Mouse (Mus musculus) gastrocnemius, adult 2 months (tissue): ENCODE measurements around the gene Kif16b. TPM values are rescaled to one million over a fixed set of nuclear protein-coding genes. Genes with fewer than 3 reads are reported as not detected.
A peak's percentile ranks its signal among the peaks of the same experiment; 100 is the strongest.

Source experiments
- DNase-seq: peaks from one replicate; pipeline ENCODE4 v3.0.0; 2022
- H3K27ac ChIP-seq: fragments of 200-600 bp; 2 replicates; pipeline ENCODE4 v1.8.1; 2022; ENCODE audit warnings: mild to moderate bottlenecking
- H3K4me3 ChIP-seq: fragments of 200-600 bp; 2 replicates; pipeline ENCODE4 v1.8.1; 2022; ENCODE audit warnings: mild to moderate bottlenecking, moderate library complexity
- CTCF ChIP-seq: fragments of 200-600 bp; IDR thresholded peaks from 2 replicates; pipeline ENCODE4 v1.8.1; 2022; ENCODE audit warnings: antibody characterized with exemption, mild to moderate bottlenecking, moderate library complexity
- intact Hi-C: fragments of 180-260 bp; cut with DNase I; formaldehyde crosslinking; loops from one replicate; pipeline ENCODE4 v1.15.1; 2025
- total RNA-seq, 2 experiments: library from RNA; stranded (reverse); gene quantifications; 2 replicates each; pipeline ENCODE4 v1.2.3; 2021

The Kif16b gene
- total RNA-seq, 2 experiments from 2014 or later: 35.4 to 39.1 TPM

DNA sequence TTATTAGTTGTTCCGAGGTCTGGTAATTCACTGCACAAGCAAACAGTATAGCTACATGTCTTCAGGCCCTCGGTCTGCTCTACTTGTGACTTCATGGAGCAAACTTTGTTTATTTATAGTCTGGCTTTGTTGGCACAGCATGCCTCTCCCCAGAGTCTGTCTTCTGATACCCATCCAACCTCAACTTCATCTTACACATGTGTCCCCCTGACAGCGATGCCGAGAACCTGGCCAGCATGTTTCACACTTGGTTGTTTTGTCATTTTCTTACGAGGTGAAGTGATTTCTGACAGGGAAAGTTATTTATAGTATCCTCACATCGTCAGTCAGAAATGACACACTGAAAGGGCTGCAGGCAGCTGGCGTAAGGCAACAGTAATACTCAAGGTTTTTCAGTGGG lies 249.7 kb downstream of the Kif16b start:
- no peak overlapping the region for H3K4me3 ChIP-seq
- intact Hi-C loops: no loop called here
- peak overlapping the region; percentile 71 for H3K27ac ChIP-seq
- no peak for TF ChIP-seq CTCF
- no peak for DNase-seq

DNA sequence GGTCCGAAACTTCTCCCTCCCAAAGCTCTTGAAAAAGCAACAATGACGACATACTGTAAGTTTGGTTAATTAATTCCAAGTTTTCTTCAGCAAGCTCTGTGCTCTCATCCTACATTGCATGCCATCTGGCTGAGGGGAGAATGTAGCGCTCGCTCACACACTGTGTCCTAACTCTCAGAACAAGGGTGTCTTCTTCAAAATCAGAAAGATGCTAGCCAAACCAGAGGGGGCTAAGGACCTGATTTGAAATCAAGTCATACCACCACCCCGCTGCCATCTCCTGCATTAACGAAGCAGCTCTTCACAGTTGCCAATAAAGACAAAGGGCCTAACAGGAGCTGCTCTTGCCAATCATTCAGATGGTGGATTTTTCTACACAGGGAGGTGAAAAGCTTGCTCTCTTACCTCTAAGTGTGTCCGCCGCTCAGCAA lies 253.3 kb downstream of the Kif16b start:
- intact Hi-C loops: no loop called here

DNA sequence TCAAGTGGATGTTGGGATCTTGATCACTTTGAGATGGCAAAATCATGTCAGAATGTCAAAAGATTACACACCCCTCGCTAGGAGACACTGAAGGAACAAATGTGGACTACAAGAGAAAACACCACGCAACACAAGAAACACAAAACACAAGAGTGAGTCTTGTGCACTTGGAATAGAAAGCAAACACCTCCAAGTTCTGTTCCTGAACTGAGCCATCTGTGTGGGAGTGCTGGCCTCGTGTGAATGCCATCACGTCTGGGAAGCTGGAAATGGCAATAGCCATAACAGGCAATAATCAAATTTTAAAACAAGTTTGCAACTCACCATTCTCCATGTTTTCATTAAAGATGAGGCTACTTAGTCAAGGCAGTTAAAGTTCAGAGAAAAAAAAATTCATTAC lies 254.5 kb downstream of the Kif16b start:
- no peak for DNase-seq
- TF ChIP-seq CTCF: no peak
- intact Hi-C loops: no loop called here
- Histone ChIP-seq H3K27ac (no peak overlapping the region), H3K4me3 (no peak overlapping the region)

More for the DNA sequence above, 253.3 kb downstream of the Kif16b start:
- Histone ChIP-seq H3K4me3 (no peak overlapping the region), H3K27ac (no peak overlapping the region)
- TF ChIP-seq CTCF: no peak
- DNase-seq: no peak

DNA sequence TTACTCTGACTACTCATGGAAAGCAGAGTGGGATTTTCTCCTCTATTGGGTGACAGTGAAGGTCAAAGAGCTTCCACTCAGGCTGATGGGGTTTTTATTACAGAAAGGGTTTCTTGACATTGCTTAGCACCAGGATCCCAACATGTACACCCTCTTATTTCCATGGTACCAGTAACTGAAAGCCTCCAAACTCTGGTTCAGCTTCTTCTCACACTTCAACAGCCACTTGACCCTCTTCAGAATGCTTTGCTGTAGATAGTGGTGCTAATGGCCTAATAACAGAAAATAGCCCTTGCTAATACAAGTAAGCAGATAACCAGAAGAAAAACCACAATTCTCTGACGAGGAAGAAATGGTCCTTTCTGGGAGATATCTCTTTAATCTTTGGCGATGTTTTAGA lies 259.6 kb downstream of the Kif16b start:
- intact Hi-C loops: no loop called here
- Histone ChIP-seq H3K4me3 (no peak overlapping the region), H3K27ac (no peak overlapping the region)
- no peak for DNase-seq
- no peak for TF ChIP-seq CTCF

DNA sequence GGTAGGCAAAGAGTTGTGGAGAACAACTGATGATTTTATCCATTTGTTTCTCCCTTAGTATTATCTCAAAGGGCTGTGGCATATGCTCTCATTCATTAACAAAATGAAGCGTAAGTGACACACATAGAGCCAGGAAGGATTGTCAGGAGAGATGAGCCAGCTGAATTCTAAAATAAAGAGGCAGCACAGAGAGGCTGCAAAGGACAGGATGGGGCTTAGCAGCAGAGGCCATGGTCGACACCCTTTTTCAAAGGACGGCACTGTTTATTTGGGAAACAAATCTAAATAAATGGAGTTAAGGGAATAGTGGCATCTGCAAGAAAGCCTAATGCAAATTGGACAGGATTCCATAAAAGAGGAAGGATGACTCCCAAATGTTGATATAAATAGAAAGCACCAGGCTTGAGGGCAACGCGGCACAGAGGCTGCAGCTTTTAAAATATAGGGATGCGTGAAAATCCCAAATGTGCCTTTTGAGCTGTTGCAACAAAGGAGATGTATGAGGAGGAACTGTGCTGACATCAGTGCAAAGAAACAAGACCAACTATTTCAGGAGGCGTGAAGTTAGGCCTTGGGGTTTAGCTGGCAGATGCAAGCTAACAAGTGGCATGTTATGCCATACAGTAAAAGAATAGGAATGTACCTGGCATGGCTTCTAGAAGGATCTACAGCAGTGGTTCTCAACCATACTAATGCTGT lies 265.6 kb downstream of the Kif16b start:
- intact Hi-C loops: no loop called here
- H3K4me3 ChIP-seq: no peak overlapping the region
- no peak overlapping the region for H3K27ac ChIP-seq
- no peak for TF ChIP-seq CTCF
- no peak for DNase-seq

DNA sequence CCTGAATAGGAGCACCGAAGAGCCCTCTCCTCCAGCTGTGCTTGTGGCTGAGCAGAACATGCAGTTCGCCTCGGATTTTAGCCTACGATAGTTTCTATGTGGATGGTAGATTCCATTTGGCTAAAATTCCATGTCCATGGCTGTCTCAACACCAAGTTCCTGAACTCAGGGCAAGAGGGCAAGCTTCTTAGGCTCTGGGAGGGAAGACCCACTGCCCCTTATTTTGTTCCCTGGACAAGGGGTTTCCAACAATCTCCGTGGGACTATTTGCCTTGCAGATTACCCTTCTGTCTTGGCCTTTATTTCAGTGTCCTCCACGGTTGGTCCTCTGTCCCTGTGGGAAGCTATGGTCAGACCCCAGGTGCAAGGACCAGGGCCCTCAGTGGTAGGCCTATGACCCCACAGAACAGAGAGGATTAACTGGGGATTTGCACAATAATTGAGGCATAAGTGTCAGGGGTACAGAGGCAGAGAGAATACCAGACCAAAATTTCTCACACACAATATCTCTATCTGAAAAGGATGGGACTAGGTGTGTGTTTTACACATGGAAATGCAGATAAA lies 267.3 kb downstream of the Kif16b start:
- H3K27ac ChIP-seq: no peak overlapping the region
- no peak for TF ChIP-seq CTCF
- no peak for DNase-seq
- H3K4me3 ChIP-seq: no peak overlapping the region
- intact Hi-C loops: no loop called here

DNA sequence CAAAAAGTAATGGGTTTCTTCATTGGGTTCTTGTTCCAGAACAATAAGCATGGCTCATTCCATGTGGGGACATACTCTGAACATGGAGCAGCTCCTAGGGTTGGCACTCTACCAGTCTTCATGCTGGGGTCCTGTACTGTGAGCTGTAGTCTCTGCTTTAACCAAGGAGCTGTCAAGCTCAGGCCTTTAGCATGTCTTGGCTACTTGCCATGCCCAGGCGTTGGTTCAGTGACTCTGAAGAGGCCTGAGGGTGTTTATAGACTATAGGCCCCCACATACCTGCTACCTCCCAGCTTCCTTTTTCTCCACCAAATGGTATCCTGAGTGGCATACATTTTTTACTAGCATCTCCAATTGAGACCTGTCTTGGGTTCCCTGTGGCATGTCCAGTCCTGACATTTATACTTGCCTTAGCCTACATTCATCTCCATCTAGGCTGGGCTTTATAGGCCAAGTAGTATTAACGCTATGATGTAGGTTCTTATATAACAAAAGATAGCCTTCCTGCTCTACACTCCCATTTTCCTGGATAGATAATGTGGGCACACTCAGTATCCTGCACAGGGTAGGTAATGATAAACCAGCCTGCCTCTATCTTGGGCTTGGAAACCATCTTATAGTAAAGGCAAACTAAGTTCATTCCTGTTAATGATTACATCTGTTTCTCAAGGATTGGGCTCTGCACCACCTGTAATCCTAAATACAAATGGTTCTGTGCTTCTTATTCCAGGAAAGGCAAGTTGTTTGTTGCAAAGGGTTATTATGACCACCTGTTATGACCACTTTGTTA lies 271.6 kb downstream of the Kif16b start:
- no peak for TF ChIP-seq CTCF
- no peak overlapping the region for H3K4me3 ChIP-seq
- H3K27ac ChIP-seq: no peak overlapping the region
- no peak for DNase-seq
- intact Hi-C loops: no loop called here

DNA sequence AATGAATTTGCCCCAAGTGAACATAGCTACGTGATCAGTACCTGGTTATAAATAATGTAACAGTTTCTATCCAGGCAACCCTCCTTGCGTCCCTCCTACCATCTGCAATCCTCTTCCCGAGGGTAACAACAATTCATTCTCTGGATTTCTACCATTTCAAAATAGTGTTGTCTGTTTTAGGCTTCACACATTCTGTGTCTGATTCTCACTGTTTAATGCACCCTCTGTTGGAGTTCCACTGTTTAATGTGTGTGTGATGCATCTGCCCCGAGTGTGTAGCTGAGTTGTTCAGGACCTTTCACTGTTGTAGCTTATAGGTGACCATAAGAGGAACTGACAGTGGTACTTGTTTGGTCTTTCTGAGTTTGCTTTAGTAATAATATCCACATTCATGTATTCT lies 275.6 kb downstream of the Kif16b start:
- intact Hi-C loops: no loop called here
- Histone ChIP-seq H3K4me3 (no peak overlapping the region), H3K27ac (no peak overlapping the region)
- no peak for TF ChIP-seq CTCF
- no peak for DNase-seq

DNA sequence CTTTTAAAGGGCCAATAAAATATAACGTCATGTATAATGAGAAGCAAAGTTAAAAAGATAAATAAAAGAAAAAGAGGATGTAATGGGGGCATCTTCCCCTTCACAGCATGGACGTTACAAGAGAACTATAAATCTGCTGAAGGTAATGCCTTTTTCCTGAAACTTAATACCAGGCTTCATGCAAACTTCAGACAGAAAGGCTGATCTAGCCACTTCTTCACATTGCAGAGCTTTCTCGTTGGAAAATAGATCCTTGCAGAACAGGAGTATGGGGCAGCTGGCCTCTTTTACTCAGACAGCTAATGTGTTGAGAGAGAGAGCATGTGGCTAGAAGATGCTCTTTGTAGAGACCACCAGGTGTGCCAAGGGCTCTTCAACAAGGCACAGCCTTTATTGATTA lies 276.2 kb downstream of the Kif16b start:
- Histone ChIP-seq H3K27ac (no peak overlapping the region), H3K4me3 (no peak overlapping the region)
- no peak for TF ChIP-seq CTCF
- intact Hi-C loops: no loop called here
- no peak for DNase-seq

DNA sequence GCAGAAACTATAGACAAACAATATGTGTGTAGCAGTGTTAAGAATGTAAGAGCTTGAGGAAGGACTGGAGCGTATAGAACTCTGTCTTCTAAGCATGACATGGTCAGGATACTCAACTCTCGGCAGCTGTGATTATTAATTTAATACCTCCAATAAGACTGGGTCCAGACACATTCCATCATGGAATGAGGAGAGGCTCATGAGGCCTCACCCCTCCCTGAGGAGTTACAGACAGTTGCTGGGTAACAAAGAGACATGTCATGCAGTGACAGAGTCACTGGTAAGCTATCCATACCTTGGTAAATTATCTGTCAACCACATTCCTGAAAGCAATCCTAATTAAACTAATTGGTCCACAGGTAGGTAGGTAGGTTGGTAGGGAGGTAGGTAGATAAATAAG lies 277.1 kb downstream of the Kif16b start:
- H3K27ac ChIP-seq: no peak overlapping the region

DNA sequence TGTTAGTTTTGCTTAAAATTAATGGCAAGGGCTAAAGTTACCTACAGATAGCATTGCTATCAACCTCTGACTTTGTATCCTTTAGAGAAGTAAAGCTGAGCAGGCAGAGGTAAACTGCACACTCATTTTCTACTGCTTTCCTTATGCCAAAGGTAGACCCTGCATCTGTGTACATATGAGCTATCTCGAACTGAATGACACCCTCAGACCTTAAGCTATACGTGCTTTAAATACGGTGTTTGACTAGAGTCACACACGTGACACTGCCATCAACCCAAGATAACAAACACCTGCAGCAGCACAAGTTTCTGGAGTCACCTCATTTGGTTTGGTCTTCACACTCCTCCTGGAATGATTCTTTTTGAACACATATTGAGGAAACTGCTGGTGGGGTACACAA lies 280.2 kb downstream of the Kif16b start:
- H3K27ac ChIP-seq: no peak overlapping the region
- intact Hi-C loops: no loop called here
- no peak for DNase-seq
- no peak for TF ChIP-seq CTCF
- no peak overlapping the region for H3K4me3 ChIP-seq

More for the DNA sequence above, 277.1 kb downstream of the Kif16b start:
- no peak for DNase-seq
- no peak for TF ChIP-seq CTCF
- H3K4me3 ChIP-seq: no peak overlapping the region
- intact Hi-C loops: no loop called here

DNA sequence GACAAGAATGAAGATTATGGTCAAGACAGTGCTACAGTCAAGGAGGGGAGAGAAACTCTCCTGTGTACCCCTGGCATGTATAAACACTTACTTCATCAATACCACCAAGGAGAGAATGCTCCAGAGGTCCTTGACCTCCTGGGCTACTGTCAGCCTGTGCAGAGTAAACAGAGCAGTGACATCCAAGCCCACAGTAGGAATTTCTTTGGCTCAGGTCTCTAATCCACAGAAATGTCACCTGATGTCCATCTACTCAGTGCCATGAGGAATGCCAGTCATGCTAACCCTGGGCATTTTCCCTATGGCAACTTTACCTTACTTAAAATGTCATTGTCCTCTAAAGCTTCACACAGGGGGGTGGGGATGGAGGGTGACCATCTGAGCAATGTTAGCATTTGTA lies 281.4 kb downstream of the Kif16b start:
- Histone ChIP-seq H3K27ac (no peak overlapping the region), H3K4me3 (no peak overlapping the region)
- intact Hi-C loops: no loop called here
- DNase-seq: no peak
- no peak for TF ChIP-seq CTCF

DNA sequence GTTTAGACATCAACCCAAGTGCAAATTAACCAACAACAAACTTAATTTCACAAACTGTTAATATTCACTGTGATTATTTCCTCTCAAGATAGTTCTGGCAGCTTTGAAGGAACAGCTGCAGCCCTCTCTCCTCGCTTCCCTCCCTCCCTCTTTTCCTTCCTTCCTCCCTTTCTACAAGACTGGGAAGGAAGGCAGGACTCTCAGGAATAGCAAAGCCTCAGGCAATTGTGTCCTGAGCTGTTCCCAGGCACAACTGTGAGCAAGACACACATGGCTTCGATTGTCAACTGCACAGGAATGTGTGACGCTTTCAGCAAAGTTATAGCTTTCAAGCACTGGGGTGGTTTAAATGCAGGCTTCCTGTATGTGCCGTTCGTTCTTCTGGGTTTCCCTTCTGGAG lies 286.8 kb downstream of the Kif16b start:
- TF ChIP-seq CTCF: no peak
- H3K4me3 ChIP-seq: no peak overlapping the region
- H3K27ac ChIP-seq: no peak overlapping the region
- DNase-seq: no peak
- intact Hi-C loops: no loop called here
